Mouse (Mus musculus) fibroblast of lung, adult 2 months (primary cell): ENCODE measurements around the gene Socs2.

Source experiments
- DNase-seq: peaks from one replicate; pipeline ENCODE4 v3.0.0-alpha.2; 2011; ENCODE audit warnings: low read depth

The Socs2 gene

DNA sequence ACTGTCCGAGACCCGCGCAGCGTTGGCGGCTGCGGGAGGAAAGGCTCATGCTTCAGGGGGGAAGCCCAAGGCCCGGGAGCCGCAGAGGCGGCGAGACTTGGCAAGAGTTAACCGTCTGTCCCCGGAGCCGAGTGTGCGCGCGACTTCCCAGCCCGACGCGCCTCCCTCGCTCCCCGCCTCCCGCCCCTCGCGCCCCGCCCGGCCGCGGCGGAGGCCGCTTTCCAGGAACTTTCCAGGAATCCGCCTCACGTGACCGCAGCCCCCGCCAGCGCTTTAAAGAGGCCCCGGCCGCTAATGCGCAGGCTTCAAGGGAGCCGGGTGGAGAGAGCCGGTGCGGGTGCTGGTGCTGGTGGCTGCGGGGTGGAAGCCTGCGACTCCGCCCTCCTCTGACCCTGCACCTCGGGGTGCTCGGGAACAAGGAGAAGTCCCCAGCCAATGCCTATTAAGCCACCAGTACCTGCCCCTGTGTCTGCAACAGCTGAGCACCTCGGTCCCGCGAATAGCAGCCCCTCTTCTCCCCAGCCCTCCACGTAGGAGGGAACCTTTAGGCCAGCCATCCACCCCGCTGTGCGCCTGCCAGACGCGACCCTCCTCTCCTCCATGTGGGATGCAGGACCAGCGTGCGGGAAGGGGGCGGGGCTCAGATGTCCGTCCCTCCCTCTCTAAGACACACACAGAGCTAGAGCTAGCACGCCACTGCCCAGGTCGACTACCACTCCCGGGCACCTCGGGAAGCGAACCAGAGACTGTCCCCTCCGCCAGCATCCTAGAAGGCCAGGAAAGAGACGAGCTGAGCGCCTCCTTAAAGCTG, at the start of gene Socs2:
TSS of gene Socs2 (minus strand) at position 496 of the 811 bp plus-strand sequence.
- peak; percentile 39 for DNase-seq

DNA sequence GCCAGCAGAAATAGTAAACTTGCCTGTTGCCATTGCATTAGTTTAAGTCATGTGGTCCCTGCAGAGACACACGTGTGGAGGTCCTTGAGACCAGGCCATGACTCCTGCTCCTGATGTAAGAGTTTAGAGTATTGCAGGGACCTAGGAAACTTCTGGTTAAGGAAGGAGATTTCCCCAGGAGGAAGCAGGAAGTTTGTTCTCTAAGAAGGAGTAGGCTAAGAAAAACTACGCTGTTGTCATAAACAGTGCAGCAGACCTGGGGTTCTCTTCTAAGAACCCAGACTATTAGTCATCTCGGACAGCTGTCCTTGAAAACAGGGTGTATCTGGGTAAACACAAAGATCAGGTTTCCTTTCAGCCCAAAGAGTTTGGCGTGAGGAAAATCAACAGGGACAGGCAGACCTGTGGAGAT, 48.5 kb upstream of the Socs2 start:
- no peak for DNase-seq

DNA sequence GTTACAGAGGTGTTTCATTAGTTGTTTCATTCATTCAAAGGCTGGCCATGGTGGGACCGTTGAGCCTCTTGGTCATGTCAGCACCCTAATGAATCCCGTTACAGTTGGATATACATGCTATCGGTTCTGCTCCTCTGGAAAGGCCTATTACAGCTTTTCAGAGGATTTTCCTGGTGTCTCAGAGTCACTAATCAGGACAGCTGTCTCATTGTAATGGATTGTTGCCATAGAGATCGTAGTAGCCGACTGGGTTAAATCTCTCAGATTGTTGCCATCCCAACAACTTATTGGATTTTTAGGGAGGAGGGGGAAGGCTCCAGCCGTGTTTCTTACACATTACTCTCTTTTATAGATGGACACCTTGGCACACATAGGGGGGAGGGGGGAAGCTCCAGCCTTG, 47.5 kb upstream of the Socs2 start:
- DNase-seq, result no peak

DNA sequence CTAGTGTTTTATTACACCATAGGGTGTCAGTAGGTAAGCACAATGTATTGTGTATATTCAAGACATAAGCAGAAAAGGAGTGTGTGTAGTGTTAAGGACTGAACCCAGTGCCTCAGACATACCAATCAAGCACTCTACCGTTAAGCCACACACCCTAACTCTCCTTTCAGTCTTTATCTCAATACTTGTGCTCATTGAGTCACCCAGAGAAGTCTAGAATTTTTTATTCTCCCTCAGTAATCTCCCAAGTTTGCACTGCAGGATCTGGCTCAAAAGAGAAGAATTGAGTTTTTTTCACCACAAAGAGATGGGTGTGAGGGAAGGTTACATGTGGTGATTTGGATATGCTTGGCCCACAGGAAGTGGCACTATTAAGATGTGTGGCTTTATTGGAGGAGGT, 45.3 kb upstream of the Socs2 start:
- DNase-seq, result no peak

DNA sequence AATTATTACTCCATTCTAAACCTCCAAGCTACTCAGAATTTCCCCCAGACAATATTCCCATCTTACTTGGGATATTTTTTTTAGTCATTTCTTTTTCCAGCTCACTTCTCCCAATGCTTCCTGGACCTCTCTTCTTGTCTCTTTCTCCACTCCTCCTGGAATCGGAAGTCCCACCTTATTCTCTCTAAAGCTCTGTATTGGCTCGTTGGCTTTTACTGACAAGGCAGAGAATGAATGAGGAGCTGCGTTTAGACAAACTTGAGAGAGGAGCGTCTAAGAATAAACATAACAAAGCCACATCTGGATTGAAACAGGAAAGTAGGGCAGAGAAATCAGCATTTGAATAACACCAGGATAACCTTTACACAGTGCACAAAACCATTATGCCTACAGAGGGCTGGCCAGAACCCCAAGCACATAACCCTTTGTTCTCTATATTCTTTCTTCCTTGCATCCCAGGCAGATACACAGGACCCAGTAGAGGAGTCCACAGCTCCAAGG, 44.1 kb upstream of the Socs2 start:
- no peak for DNase-seq

DNA sequence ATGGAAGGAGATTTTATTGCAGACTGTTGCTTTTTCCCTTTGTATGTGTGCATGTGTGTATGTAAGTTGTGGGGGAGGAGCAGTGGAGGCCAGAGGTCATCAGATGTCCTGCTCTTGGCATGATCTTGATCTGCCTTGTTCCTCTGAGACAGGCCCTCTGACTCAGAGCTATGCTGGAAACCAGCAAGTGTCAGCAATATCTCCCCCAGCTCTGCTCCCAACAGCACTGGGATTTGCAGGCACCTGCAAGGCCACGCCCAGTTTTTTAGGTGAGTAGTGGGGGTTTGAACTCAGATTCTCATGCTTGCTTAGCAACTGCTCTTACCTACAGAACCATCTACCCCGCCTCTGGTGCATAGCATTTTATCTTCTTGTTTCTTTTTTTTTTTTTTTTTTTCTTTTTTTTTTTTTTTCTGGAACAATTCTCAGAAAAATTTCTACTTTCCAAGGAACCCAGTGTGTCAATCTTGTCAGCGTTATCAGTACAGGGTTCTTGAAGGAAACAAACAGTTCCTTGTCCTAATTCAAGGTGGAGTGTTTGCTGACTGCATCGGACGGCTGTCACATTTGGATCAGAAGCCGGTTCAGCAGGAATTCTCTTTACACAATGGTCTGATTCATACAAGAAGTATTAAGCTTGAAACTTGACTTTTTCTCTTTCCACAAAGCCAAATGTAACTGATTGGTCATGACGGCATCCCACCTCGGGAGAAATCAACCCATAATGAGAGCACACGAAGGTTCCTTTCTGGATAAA, 41.2 kb upstream of the Socs2 start:
- peak; percentile 18 for DNase-seq

DNA sequence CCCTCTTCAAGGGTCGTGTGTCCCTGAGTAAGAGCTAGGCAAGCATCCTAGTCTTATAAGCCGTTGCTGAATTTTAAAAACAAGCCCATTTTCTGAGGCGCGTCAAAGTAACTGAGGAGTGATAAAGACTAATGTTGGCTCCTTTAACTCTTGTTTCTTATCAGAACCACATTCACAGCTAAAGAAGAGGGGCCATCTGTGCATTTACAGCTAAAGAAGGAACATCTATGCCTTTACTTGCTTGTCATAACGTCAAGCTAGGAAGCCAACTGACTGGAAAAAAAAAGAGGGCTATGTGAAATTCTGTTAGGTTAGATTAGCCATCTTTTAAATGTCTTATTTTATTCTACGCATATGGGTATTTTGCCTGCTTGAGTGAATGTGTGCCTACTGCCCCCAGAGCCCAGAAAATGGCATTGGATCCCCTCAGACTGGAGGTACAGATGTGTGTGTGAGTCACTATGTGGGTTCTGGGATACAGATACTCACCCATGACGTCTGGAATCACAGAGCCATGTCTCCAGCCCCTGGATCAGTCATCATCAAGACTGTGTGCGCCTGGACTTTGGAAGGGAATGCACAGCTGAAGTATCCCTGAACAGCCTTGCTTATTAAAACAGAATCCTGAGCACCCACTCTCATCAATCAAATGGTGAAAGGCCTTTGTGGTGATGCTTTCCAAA, 40.5 kb upstream of the Socs2 start:
- no peak for DNase-seq

DNA sequence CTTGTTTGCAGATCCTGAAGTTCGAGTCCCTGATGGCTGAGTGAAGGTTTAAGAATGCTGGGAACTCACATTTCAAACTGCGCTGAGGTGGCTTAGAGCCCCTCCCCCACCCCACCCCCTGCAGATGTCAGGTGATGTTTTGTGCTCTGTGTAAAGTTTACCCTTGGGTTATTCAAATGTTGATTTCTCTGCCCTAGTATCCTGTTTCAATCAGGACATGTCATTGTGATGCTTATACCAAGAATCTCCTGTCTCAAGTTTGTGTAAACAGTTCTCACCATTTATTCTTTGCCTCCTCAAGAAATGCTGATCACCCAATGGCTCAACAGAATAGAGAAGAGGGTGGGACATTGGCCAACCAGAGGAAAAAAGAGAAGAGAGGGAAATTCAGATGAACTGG, 39.1 kb upstream of the Socs2 start:
- DNase-seq, result no peak

DNA sequence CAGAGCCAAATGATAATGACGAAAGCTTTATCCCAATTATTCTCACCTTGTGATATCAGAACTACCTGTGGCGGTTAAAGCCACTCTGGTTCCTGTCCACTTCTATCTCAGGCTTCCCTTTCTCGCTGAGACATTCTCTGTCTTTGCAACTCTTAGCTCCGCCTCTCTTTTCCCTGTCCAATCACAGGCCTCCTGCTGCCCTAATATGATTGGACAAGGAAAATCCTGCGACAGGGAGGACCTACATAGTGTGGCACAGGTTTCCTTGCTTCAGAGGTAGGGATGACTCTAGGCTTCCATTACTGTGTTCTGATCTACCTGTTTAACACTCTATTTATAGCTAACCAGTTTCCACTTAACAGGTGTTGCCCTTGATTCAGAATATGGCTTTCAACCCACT, 36.3 kb upstream of the Socs2 start:
- DNase-seq, result no peak

DNA sequence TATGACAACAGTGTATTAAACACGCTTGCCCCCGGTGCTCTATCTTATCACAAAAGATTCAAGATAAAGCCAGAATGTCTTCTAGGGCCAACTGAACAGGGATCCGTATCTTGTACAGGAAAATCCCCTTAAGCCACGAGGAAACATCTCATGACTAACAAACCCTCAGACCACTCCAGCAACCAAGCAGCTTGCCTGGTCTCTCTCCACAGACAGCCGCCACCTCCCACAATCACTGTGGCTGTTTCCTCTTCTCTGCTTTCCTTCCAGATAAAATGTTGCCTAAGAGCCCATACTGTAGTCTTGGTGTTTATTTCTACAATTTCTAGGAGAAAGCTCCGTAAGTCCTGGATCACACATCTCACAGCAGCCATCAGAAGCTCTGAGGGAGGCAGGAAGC, 32.1 kb upstream of the Socs2 start:
- no peak for DNase-seq

DNA sequence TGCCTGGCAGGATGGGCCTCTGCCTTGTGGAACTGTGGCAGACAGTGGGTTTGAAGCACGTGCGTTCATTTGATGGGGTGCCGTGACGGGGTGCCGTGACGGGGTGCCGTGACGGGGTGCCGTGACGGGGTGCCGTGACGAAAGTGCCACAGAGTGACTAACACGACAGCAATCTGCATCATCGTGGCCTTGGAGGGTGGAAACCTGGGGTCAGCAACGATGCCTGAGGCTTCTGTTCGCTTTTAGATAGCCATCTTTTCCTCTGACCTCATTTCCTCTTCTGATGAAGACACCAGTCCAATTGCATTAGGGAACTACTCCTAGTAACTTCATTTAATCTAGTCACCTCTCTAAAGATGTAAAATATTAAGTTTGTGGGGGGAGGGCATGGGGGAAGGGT, 31.0 kb upstream of the Socs2 start:
- DNase-seq, result no peak

DNA sequence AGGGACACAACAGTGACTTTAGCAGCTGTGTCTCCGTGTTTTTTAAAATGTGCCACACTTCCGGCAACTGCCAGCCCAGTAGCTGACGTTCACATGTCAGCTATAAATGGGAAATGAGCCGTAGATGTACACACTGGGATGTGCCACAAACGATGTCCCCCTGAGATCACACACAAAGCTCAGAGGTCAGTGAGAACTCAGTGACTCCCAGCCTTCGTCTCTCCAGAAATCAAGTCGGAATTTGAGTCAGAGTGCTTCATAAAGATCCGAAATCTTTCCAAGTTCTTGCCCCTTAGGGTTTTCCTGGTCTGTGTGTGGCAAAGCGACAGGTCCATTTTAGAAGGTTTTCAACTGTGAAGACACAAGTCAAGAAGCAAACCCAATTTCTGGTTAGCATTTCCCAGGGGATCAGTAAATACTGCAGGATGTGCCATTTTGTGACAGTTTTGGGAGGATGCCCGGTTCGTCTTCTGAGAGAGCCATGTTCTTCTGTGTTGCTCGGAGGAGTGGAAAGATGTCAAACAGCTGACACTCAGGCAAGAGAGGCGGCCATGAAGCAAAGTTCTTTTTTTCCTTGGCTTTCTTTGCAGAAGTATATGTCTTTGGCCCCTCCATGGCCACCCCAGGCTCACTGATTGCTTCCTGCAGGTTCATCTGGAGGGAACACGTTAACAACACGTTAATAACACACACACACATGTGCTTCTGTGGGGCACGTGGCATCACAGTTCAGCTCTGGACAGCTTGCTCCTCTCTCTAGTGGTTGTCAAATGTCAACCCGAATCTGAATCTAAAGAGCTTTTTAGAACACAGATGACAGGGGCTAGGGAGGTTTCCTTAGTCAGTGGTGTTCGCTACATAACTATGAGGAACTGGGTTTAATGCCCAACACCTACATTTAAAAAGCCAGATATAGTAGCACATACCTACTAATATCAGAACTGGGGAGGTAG, 28.4 kb upstream of the Socs2 start:
- DNase-seq, result no peak

DNA sequence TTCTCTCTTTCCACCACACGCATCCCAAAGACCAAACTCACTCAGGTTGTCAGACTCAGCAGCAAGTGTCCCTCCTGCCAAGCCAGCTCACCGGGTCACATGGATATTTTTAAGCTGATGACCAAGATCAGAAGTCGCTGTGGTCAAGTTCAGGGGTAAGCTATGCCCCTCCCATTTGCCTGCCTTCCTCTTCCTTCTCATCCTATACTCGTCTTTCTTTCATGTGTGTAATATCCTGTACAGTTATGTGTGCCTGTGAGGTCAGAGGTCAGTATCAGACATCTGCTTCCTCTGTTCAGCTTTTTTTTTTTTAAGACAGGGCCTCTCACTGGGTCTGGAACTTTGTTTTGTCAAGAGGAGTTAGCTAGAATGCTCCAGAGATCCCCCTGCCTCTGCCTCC, 25.4 kb upstream of the Socs2 start:
- no peak for DNase-seq

DNA sequence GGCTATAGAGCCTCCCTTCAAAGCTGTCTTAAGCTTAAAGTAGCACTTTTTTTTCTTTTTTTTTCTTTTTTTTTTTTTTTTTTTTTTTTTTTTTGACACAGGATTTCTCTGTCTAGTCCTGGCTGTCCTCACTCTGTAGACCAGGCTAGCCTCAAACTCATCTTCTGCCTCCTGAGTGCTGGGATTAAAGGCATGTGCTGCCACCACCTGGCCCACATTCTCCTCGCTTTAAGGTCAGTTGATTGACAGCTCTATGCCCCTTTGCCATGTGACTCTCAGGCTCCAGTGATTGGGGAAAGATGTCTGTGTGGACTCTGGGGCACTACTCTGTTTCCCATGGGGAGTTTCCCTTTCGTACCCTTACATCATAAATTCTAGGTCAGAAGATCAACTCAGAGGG, 23.6 kb upstream of the Socs2 start:
- no peak for DNase-seq

DNA sequence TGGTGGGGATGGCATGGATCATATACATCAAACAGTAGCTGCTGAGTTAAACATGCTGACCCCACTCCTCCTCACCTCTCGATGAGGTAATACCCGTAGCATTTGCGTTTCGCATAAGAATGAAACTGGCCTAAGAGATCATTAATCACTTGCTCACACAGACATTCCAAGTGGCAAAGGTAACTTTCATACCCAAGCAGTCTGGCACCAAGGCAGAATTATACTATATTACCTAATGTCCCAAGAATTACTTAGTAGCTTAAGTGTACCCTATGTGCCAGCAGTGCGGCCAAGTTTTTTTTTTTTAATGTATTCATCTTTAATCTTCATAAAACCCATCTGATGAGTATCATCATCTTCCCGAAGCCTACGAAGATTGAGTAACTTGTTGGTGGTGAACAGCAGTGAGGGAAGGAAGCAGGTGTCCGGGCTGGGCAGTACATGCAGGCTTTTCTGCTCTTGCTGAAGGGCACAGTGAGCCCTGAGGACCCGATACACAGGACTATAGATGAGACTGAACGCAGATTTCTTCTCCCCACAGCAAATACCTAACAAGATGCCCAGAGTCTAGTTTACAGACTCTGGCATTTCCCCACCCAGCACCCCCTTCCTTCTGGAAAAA, 22.8 kb upstream of the Socs2 start:
- no peak for DNase-seq

DNA sequence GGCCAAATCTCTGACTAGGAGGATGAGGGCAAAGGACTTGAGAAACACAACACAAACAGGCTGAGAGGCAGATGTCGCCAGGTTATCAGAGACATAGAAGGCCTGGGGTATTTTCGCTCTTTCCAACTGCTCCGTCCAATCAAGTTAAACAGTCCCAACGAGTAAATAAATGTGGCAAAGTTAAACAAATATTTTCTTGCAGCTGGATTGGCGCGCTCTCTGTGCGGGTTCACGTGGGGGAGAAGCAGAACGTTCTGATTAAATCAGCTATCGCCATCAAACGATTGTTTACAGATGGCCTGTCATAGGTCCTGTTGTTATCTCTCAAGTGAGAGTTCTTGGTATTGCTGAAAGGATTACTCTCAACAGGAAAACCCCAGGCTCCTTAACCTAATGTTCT, 22.0 kb upstream of the Socs2 start:
- no peak for DNase-seq

DNA sequence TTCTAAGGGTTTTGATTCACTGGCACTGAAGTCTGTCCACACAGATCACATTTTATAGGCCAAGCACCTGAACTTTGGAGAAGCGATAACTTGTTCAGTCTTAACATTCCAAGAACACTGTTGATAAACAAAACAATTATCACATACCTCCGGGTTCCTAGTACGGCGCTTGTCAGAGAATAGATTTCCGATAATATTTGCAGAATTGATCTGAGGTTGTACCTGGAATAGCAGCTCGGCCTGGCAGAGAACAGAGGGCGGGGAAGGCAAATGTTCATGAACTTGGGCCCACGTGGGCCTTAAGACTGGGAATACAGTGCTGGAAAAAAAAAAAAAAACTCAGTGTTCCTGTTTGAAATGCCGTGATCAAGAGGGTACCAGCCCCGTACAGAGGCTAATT, 13.3 kb upstream of the Socs2 start:
- no peak for DNase-seq

DNA sequence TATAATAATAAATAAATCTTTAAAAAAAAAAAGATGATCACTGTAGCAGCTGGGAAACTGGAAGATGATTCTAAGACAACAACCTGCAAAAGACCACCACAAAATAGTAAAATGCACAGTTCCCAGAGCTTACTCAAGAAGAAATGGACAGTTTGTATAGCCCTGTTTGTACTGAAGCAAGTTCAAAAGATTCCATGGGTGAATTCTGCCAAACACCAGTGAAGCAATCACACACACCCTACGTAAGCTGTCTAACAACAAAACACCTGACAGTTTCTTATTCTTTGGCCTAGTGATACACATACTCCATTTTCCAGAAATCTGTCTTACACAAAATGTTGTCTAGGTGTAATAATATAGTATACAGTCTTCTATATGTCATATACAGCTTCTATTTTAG, 12.1 kb upstream of the Socs2 start:
- DNase-seq, result no peak

DNA sequence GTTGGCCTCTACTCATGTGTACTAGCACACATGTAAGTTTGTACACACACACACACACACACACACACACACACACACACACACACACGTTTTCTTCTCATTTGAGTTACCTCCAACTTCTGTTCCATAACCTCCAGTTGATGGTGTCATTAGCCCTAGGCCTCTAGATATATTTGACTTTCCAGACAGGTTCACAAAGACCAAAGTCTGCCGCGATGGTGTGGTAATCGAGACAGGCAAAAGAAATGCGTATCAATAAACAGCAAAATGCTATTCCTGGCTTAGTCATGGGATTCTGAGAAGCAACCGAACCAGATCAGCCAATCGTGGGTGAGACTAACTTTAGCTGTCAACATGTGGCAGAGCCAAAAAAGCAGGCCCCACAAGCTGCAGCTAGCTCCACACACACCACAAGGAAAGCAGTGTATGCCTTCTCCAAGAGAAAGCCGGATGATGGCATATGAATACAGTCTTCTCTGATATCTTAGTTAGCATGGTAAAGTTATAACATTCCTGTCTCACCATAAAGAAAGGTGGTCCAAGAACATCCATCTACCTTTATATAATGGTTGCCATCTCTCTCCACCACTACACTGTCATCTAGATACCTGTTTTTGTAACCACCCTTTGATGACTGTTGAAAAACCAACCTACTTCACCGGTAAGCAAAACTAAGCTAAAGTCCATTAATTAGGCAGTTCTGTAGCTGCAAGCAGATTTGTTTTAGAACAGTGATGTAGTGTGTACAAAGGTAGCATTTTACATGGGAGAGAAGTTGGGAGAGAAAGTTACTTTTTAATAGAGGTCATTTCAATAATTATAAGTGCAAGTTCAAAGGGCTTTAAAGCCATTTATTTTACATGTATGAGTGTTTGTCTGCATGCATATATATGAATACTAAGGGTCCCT, 9.5 kb upstream of the Socs2 start:
- no peak for DNase-seq

DNA sequence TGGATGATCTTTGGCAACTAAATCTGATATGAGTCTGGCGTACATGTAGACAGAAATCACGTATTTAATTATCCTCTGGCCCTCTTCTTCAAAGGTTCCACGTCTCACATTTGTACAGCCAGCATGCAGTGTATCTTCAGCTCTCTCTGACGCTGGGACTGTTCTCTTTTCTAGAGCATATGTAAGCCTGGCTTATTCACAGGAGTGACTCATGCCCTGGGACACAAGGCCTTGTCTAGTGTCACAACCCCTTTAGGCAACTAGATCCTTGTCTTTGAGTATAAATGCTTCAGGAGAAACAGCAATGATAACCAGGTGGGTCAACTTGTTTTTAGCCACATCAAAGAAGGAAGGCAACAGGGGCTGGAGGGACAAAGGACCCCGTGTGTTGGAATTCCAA, 5.7 kb upstream of the Socs2 start:
- no peak for DNase-seq
